Mouse (Mus musculus) frontal cortex, adult 2 months (tissue): Measurements from ENCODE around the gene Olfr926. TPM values are rescaled to one million over a fixed set of nuclear protein-coding genes. Genes with fewer than 3 reads are reported as not detected.
"Not testable (repeated sequence)": the region's sequence is repeated elsewhere in the genome, so short reads cannot be mapped to it uniquely, and the experiment has no call there.

Experiments
- DNase-seq, 2 experiments: peaks; one replicate each; pipeline ENCODE4 v3.0.0; 2022; ENCODE audit warnings: low spot score in 1 of 2; ENCODE audit errors: extremely low spot score in 1 of 2
- polyA plus RNA-seq: library from polyadenylated mRNA; depleted of rRNA; stranded (reverse); fragments of >200 nt; gene quantifications from 2 replicates; pipeline ENCODE4 v1.2.3, GENCODE M21; 2012; rRNA removed

Olfr926 gene
- not detected in 2 replicates for polyA plus RNA-seq

DNA sequence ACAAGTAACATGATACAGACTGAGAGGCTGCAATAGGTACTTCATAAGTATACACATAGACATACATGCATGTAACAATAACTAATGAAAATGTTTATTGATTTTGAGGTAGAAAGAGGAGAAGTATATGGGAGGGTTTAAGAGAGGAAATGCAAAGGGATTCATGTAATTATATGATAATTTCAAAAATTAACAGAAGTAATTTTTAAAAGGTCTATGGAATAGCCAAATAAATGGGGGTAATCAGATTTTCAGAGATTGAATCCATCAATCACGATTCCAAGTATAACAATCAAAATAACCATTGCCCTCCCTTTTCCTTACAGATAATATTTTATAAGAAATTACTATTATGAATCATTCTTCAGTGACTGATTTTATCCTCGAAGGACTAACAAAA, at the start of gene Olfr926:
Olfr926 (plus strand) TSS at position 301 of the 400 bp plus-strand sequence.
- no peak for DNase-seq

DNA sequence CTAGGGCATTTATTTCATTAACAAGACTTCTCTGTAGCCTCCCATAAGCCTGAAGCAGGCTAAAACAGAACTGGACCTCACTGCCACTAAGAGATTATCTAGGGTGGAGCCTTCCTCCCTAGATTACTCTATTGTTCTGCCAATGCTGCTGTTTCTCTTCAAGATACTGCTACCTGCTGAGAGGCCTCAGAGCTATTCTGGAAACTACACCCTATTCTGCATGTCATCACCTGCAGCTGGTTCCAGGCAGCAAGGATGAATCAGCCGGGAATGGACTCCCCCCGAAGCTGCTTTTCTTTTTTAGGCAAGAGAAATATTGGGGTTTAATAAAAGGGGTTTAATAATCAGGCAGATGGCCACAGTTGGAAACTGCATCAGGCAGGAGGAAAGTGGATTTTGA, 43.9 kb upstream of the Olfr926 start:
- DNase-seq = no peak

DNA sequence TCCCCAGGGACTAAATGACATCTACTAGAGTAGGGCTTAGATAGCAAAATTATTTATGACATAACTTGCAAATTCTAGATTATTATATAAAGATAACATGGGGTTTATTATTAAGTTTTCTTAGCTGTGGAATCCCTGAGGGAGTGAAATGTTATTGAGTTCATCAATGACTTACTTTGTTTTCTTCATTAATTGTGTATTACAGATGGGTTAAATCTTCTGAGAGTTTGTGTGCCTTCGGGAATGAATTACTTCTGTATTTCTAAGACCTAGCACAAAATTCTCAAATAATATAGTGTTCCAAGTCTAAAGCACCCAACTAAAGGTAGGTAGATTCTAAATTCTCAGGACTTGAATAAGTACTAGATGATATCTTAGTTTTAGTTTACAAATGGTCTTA, 32.8 kb upstream of the Olfr926 start, which contains the start of gene Olfr924:
Olfr924 (plus strand) TSS at position 301 of the 400 bp plus-strand sequence.
- DNase-seq = no peak

DNA sequence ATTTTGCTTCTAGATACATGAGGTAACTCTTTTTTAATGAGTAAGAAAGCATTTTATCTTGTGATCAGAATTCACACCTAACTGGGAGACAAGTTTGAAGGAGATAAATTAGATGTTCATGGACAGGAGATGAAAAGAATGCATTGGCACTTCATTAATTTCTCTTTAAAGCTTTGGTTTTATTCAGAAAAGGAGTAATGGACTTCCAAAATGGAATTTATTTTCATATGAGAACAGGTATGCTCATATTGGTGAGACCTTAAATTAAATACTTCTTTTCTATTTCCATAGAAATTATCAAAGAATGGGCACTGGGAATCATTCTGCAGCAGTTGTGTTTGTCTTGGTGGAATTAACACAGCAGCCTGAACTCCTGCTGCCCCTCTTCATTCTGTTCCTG, 22.2 kb upstream of the Olfr926 start, which contains the start of gene Olfr26:
Olfr26 (plus strand) TSS at position 301 of the 400 bp plus-strand sequence.
- no peak for DNase-seq

DNA sequence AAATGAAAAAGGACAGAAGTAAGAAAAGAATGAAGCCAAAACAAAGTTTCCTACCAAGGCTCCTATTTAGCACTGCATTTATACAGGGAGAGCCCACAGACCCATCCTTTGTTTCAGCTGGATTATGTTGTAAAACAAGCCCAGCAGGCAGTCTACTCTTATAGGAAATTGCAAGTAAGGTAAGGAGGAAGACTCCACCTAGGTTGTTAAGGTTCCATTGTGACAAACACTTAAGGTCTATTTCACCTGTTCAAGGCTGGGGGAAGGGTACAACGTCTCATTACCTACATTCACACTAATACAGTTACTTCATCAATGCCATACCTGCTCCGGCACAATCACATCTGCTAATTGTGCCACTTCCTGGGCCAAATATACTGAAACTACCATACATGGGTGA, 2.0 kb upstream of the Olfr926 start:
- not testable (repeated sequence) for DNase-seq

Other genes with a start within 250 kb of the Olfr926 start
- gene Olfr916, start 217.3 kb upstream of the Olfr926 start, polyA plus RNA-seq = not detected in 2 replicates
- not detected in 2 replicates for gene Olfr917, start 211.3 kb upstream of the Olfr926 start, polyA plus RNA-seq
- not detected in 2 replicates for gene Olfr918, start 202.5 kb upstream of the Olfr926 start, polyA plus RNA-seq
- 0.11 TPM in 1 of 2 replicates, not detected in the other for gene Olfr919, start 173.5 kb upstream of the Olfr926 start, polyA plus RNA-seq
- 7.5 and 9.8 TPM in 2 replicates for gene Vwa5a, start 158.9 kb upstream of the Olfr926 start, polyA plus RNA-seq
- gene Olfr920, start 124.8 kb upstream of the Olfr926 start, polyA plus RNA-seq = 0.18 and 0.19 TPM in 2 replicates
- 0.06 and 0.08 TPM in 2 replicates for gene Olfr921, start 104.1 kb upstream of the Olfr926 start, polyA plus RNA-seq
- not detected in 2 replicates for gene Olfr922, start 62.5 kb upstream of the Olfr926 start, polyA plus RNA-seq
- gene Olfr923, start 50.6 kb upstream of the Olfr926 start, polyA plus RNA-seq = not detected in 2 replicates
- gene Olfr924, start 32.7 kb upstream of the Olfr926 start, polyA plus RNA-seq = not detected in 2 replicates
- gene Olfr26, start 22.1 kb upstream of the Olfr926 start, polyA plus RNA-seq = not detected in 2 replicates
- gene Olfr930, start 52.7 kb downstream of the Olfr926 start, polyA plus RNA-seq = not detected in 2 replicates
- gene Olfr933, start 95.2 kb downstream of the Olfr926 start, polyA plus RNA-seq = not detected in 2 replicates
- gene Olfr934, start 111.2 kb downstream of the Olfr926 start, polyA plus RNA-seq = not detected in 2 replicates
- not detected in 2 replicates for gene Olfr935, start 122.6 kb downstream of the Olfr926 start, polyA plus RNA-seq
- not detected in 2 replicates for gene Olfr146, start 146.3 kb downstream of the Olfr926 start, polyA plus RNA-seq
- 0.06 TPM in 1 of 2 replicates, not detected in the other for gene Olfr937, start 187.8 kb downstream of the Olfr926 start, polyA plus RNA-seq
- not detected in 2 replicates for gene Olfr938, start 201.8 kb downstream of the Olfr926 start, polyA plus RNA-seq